Mouse (Mus musculus) urinary bladder, postnatal 36 days (tissue): ENCODE data around the gene Slc39a1.

Experiments
- DNase-seq, 2 experiments: peaks; one replicate each; pipeline ENCODE4 v3.0.0; 2022; ENCODE audit warnings: low spot score in 2 of 2, mixed read lengths in 1 of 2

The Slc39a1 gene

GRCm38 (mm10) chr3:90247960-90248745 is at the start of gene Slc39a1:
Gene Slc39a1 (plus strand): TSS chr3:90248172.
- peak; percentile 91 to 94 for DNase-seq

- DNase-seq = no peak
Measured at GRCm38 (mm10) chr3:90202884-90203283, 45.1 kb upstream of the Slc39a1 start.

- no peak for DNase-seq
Measured at GRCm38 (mm10) chr3:90203619-90204018, 44.4 kb upstream of the Slc39a1 start.

GRCm38 (mm10) chr3:90204582-90204981 is 43.4 kb upstream of the Slc39a1 start:
- no peak for DNase-seq

GRCm38 (mm10) chr3:90208662-90209061 is 39.3 kb upstream of the Slc39a1 start:
- no peak for DNase-seq

GRCm38 (mm10) chr3:90209908-90210566 is 37.9 kb upstream of the Slc39a1 start:
- DNase-seq = no peak

GRCm38 (mm10) chr3:90211475-90212398 is 36.2 kb upstream of the Slc39a1 start:
- no peak for DNase-seq

GRCm38 (mm10) chr3:90212723-90213122 is 35.2 kb upstream of the Slc39a1 start:
- no peak for DNase-seq

- DNase-seq = peak; percentile 88 to 89
Measured at GRCm38 (mm10) chr3:90213377-90213866, 34.5 kb upstream of the Slc39a1 start, which contains the start of the genes Rps27 and Rab13. Gene Rps27 (minus strand): TSS chr3:90213651. Gene Rab13 (plus strand): TSS chr3:90213695.

- DNase-seq = no peak
Measured at GRCm38 (mm10) chr3:90213956-90214684, 33.9 kb upstream of the Slc39a1 start.

GRCm38 (mm10) chr3:90215825-90216380 is 32.1 kb upstream of the Slc39a1 start:
- DNase-seq = no peak

- DNase-seq = peak; percentile 43 to 46
Measured at GRCm38 (mm10) chr3:90220088-90220487, 27.9 kb upstream of the Slc39a1 start.

- DNase-seq = peak; percentile 70 to 86
Measured at GRCm38 (mm10) chr3:90220531-90220951, 27.4 kb upstream of the Slc39a1 start.

- no peak for DNase-seq
Measured at GRCm38 (mm10) chr3:90221123-90221522, 26.8 kb upstream of the Slc39a1 start.

- DNase-seq = no peak
Measured at GRCm38 (mm10) chr3:90222455-90222854, 25.5 kb upstream of the Slc39a1 start.

GRCm38 (mm10) chr3:90222941-90223340 is 25.0 kb upstream of the Slc39a1 start:
- no peak for DNase-seq

- DNase-seq = no peak
Measured at GRCm38 (mm10) chr3:90224331-90224730, 23.6 kb upstream of the Slc39a1 start.

GRCm38 (mm10) chr3:90231075-90231474 is 16.9 kb upstream of the Slc39a1 start:
- DNase-seq = no peak

GRCm38 (mm10) chr3:90231507-90232333 is 16.3 kb upstream of the Slc39a1 start, which contains the start of gene Jtb:
Gene Jtb (plus strand): TSS chr3:90231597.
- DNase-seq = peak; percentile 85 to 94

- DNase-seq = no peak
Measured at GRCm38 (mm10) chr3:90241251-90241650, 6.7 kb upstream of the Slc39a1 start.
